In the genomic region with DNA sequence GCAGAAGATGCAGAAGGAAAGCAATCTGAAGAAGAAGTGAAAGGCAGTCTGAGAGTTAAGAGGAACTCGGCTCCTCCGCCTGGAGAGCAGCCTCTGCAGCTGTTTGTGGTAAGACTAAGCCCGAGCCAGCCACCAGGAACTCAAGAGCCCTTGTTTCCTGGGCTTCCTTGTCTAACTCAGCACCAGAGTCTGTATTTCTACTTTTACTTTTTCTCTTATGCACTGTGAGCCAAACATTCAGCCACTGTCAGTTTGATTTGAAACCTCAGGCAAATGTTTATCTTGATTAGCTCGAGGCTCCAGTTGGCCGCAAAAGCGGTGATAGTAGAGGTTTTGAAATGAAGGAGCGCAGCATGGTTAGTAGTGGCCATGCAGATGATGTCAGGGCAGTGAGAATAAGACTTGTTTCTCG, we compare ENCODE assay signal across 10 mouse cellular contexts.
DNase-seq lines count a peak whose midpoint lies in the region; ATAC-seq and TF ChIP-seq lines count a peak whose summit lies in the region.
"Had no signal": no experiment of that assay in that cellular context is flagged by ENCODE, and none has a peak within 500 bp of the region (broad histone marks: within the 10 kb centered on the region; RNA-seq: fewer than 3 reads in every experiment).

No protein-coding gene starts in this region.

- H3K4me1 ChIP-seq in bone marrow macrophage, adult 2 months (ENCODE audit: control insufficient read depth, insufficient read depth, low read length) = peaks cover 7% of the 10 kb centered on the region; the same call in 1 of the 2 replicates
- H3K4me1 ChIP-seq in lung, postnatal 0 days (ENCODE audit: insufficient read depth, low read depth, low read length) = no peaks in the 10 kb centered on the region
- H3K4me1 ChIP-seq in forebrain, embryonic 15.5 days = no peaks in the 10 kb centered on the region
- H3K4me1 ChIP-seq: midbrain, embryonic 12.5 days had no signal

- H3K27me3 ChIP-seq in lung, postnatal 0 days (replicated peaks; ENCODE audit: insufficient read depth, low read length) = no peaks in the 10 kb centered on the region
- H3K27me3 ChIP-seq in splenic B cell, adult 2 months (ENCODE audit: control insufficient read depth, insufficient read depth, low read length, poor library complexity, severe bottlenecking) = no peaks in the 10 kb centered on the region
- no peaks in the 10 kb centered on the region for H3K27me3 ChIP-seq in forebrain, embryonic 15.5 days
- H3K27me3 ChIP-seq: midbrain, embryonic 12.5 days; Patski had no signal

- peak overlapping the region; percentile 63 for H3K27ac ChIP-seq in layer of hippocampus, adult 2 months
- peak overlapping the region; percentile 94 for H3K27ac ChIP-seq in bone marrow macrophage, adult 2 months (ENCODE audit: insufficient read depth, low read depth, low read length)
- no peak overlapping the region for H3K27ac ChIP-seq in lung, postnatal 0 days (ENCODE audit: low read length)
- no peak overlapping the region for H3K27ac ChIP-seq in forebrain, embryonic 15.5 days (replicated peaks)
- H3K27ac ChIP-seq: left cerebral cortex, adult 2 months; midbrain, embryonic 12.5 days had no signal

- 0 out of 2 replicates have a peak, but pooled peaks cover 5% of the 10 kb centered on the region for H3K36me3 ChIP-seq in lung, postnatal 0 days (ENCODE audit: insufficient read depth, low read length)
- H3K36me3 ChIP-seq in splenic B cell, adult 2 months (ENCODE audit: control insufficient read depth, insufficient read depth, low read length, poor library complexity, severe bottlenecking) = peaks cover 4% of the 10 kb centered on the region
- peaks cover 54% of the 10 kb centered on the region for H3K36me3 ChIP-seq in forebrain, embryonic 15.5 days

- H3K4me3 ChIP-seq in layer of hippocampus, adult 2 months = no peak overlapping the region
- peak overlapping the region; percentile 61 for H3K4me3 ChIP-seq in bone marrow macrophage, adult 2 months (ENCODE audit: insufficient read depth, low read length)
- H3K4me3 ChIP-seq in lung, postnatal 0 days (ENCODE audit: low read depth, low read length) = no peak overlapping the region
- H3K4me3 ChIP-seq in forebrain, embryonic 15.5 days = no peak overlapping the region
- H3K4me3 ChIP-seq: left cerebral cortex, adult 2 months; midbrain, embryonic 12.5 days had no signal

- H3K9ac ChIP-seq in lung, postnatal 0 days (replicated peaks; ENCODE audit: low read depth) = no peak overlapping the region
- H3K9ac ChIP-seq in forebrain, embryonic 15.5 days (replicated peaks) = no peak overlapping the region
- H3K9ac ChIP-seq: midbrain, embryonic 12.5 days had no signal

- no peak for ATAC-seq in lung, postnatal 0 days
- no peak for ATAC-seq in forebrain, embryonic 15.5 days (replicated peaks)
- ATAC-seq: Patski had no signal

- no peak for TF ChIP-seq POLR2A in bone marrow macrophage, adult 2 months (IDR thresholded peaks at IDR 0.05; ENCODE audit: borderline replicate concordance, low read depth, low read length)

- no peak for TF ChIP-seq CTCF in layer of hippocampus, adult 2 months (conservative IDR thresholded peaks at IDR 0.05)
- no peak for TF ChIP-seq CTCF in bone marrow macrophage, adult 2 months (IDR thresholded peaks at IDR 0.05; ENCODE audit: low read depth, low read length)
- no peak for TF ChIP-seq CTCF in lung, postnatal 0 days (IDR thresholded peaks at IDR 0.05)

- DNase-seq in layer of hippocampus, adult 2 months (ENCODE audit: low spot score in 2 of 2) = peak in 1 of 2 experiments; percentile 32
- DNase-seq in layer of hippocampus, adult 9-10 months (ENCODE audit: low spot score) = no peak
- peak; percentile 56 for DNase-seq in lung, postnatal 0 days (ENCODE audit: low spot score)
- DNase-seq in splenic B cell, adult 2 months (ENCODE audit: low read depth, low spot score) = peak; percentile 72
- no peak for DNase-seq in retina, embryonic 14.5 days (ENCODE audit: low spot score)

- H3K9me3 ChIP-seq in lung, postnatal 0 days (ENCODE audit: low read length) = no peaks in the 10 kb centered on the region
- no peaks in the 10 kb centered on the region for H3K9me3 ChIP-seq in forebrain, embryonic 15.5 days
- H3K9me3 ChIP-seq: midbrain, embryonic 12.5 days had no signal

- no peak overlapping the region for H3K4me2 ChIP-seq in lung, postnatal 0 days (replicated peaks; ENCODE audit: low read depth, low read length)
- H3K4me2 ChIP-seq in forebrain, embryonic 15.5 days (replicated peaks) = no peak overlapping the region
- H3K4me2 ChIP-seq: midbrain, embryonic 12.5 days had no signal

- 66% methylated on average over 8 of the region's 8 CpGs for WGBS in lung, postnatal 0 days
- 89% methylated on average over 8 of the region's 8 CpGs for WGBS in forebrain, embryonic 15.5 days

- no peak for TF ChIP-seq EP300 in lung, postnatal 0 days (IDR thresholded peaks at IDR 0.05)

Comparison
In these comparisons a context has a peak if more than half of its experiments do, and no peak if none do; other contexts are left out.
1. DNase-seq: peak in lung, postnatal 0 days (single experiment) and splenic B cell, adult 2 months (single experiment); none in layer of hippocampus, adult 9-10 months (single experiment) and retina, embryonic 14.5 days (single experiment).
2. H3K27ac ChIP-seq: peak in layer of hippocampus, adult 2 months (single experiment) and bone marrow macrophage, adult 2 months (single experiment); none in lung, postnatal 0 days (single experiment) and forebrain, embryonic 15.5 days (single experiment).